Mouse (Mus musculus) kidney, postnatal 0 days (tissue): ENCODE measurements around the gene Eif4g3. TPM values are rescaled to one million over a fixed set of nuclear protein-coding genes. Genes with fewer than 3 reads are reported as not detected.

Source experiments
- ATAC-seq: fragments of 200-750 bp; cut with Nextera tagmentation; replicated peaks from 2 replicates; pipeline ENCODE4 v1.8.0; 2017; ENCODE audit warnings: low read depth, moderate number of reproducible peaks, moderate TSS enrichment, moderate library complexity; ENCODE audit not compliant: low FRiP score
- DNase-seq: peaks from one replicate; pipeline ENCODE4 v3.0.0-alpha.2; 2016; ENCODE audit warnings: low spot score
- H3K27ac ChIP-seq: fragments of 300-500 bp; sonication (generic); 2 replicates; pipeline ENCODE4 v1.5.1; 2014; ENCODE audit warnings: mild to moderate bottlenecking
- H3K27me3 ChIP-seq: fragments of 300-500 bp; sonication (generic); 2 replicates; pipeline ENCODE4 v1.6.1; 2014; ENCODE audit warnings: low read length, mixed read lengths; ENCODE audit not compliant: insufficient read depth
- H3K36me3 ChIP-seq: fragments of 300-500 bp; sonication (generic); 2 replicates; pipeline ENCODE4 v1.6.1; 2014; ENCODE audit warnings: low read length, mixed read lengths; ENCODE audit not compliant: insufficient read depth
- H3K4me1 ChIP-seq: fragments of 300-500 bp; sonication (generic); replicated peaks from 2 replicates; pipeline ENCODE4 v1.6.1; 2014; ENCODE audit warnings: antibody characterized with exemption, low read length, mixed read lengths; ENCODE audit not compliant: insufficient read depth
- H3K4me2 ChIP-seq: fragments of 300-500 bp; sonication (generic); 2 replicates; pipeline ENCODE4 v1.6.1; 2014; ENCODE audit warnings: mild to moderate bottlenecking, low read length, moderate library complexity, mixed read lengths
- H3K4me3 ChIP-seq: fragments of 300-500 bp; sonication (generic); replicated peaks from 2 replicates; pipeline ENCODE4 v1.5.1; 2014; ENCODE audit warnings: low read depth, low read length
- H3K9ac ChIP-seq: fragments of 300-500 bp; sonication (generic); 2 replicates; pipeline ENCODE4 v1.6.1; 2014; ENCODE audit warnings: low read depth, low read length
- H3K9me3 ChIP-seq: fragments of 300-500 bp; sonication (generic); replicated peaks from 2 replicates; pipeline ENCODE4 v1.6.1; 2016; ENCODE audit warnings: low read length, inconsistent platforms, mixed read lengths
- CTCF ChIP-seq: IDR thresholded peaks from 2 replicates; pipeline ENCODE4 v1.5.1; 2016; ENCODE audit warnings: antibody characterized with exemption, low read depth, mild to moderate bottlenecking, moderate library complexity
- WGBS: fragments of 180-500 bp; shearing (Covaris S2); extraction: QIAGEN DNeasy Blood & Tissue Kit; methylation state at CpG from one replicate; pipeline ENCODE4 v1.1.7; 2014; 5-methylcytosine and 5-hydroxymethylcytosine counted together
- polyA plus RNA-seq: library from polyadenylated mRNA; unstranded; fragments of >200 nt; fragmentation: Nextera tagmentation; extraction: Ambion mirVana; gene quantifications from 2 replicates; pipeline ENCODE4 v1.2.1, GENCODE M21; 2015

The Eif4g3 gene
- polyA plus RNA-seq, 1 experiment from 2014 or later = 26.6 TPM

GRCm38 (mm10) chr4:138077663-138078295 lies 85.0 kb downstream of the Eif4g3 start:
- ATAC-seq = no peak

GRCm38 (mm10) chr4:138079234-138079633 lies 86.4 kb downstream of the Eif4g3 start:
- H3K36me3 ChIP-seq = peaks cover 17% of the 10 kb centered on the region; the same call in 1 of the 2 replicates
- 99% methylated on average over 5 of the region's 5 CpGs for WGBS
- TF ChIP-seq CTCF = no peak
- no peaks in the 10 kb centered on the region for H3K4me1 ChIP-seq
- H3K4me2 ChIP-seq = no peak overlapping the region
- no peak overlapping the region for H3K9ac ChIP-seq
- H3K27ac ChIP-seq = no peak overlapping the region
- no peak for DNase-seq
- no peaks in the 10 kb centered on the region for H3K9me3 ChIP-seq
- no peak for ATAC-seq
- no peak overlapping the region for H3K4me3 ChIP-seq
- no peaks in the 10 kb centered on the region for H3K27me3 ChIP-seq

More at GRCm38 (mm10) chr4:138077663-138078295, 85.0 kb downstream of the Eif4g3 start:
- peak; percentile 65 for DNase-seq
- WGBS = 61% methylated on average over 3 of the region's 3 CpGs
- no peak for TF ChIP-seq CTCF
- H3K9me3 ChIP-seq = no peaks in the 10 kb centered on the region
- H3K4me1 ChIP-seq = no peaks in the 10 kb centered on the region
- H3K4me2 ChIP-seq = no peak overlapping the region
- no peaks in the 10 kb centered on the region for H3K27me3 ChIP-seq
- H3K36me3 ChIP-seq = peaks cover 10% of the 10 kb centered on the region; the same call in 1 of the 2 replicates
- H3K9ac ChIP-seq = no peak overlapping the region
- no peak overlapping the region for H3K4me3 ChIP-seq
- H3K27ac ChIP-seq = no peak overlapping the region

- ATAC-seq (no peak), DNase-seq (no peak)
- Histone ChIP-seq H3K4me2 (no peak overlapping the region), H3K27ac (no peak overlapping the region), H3K4me3 (no peak overlapping the region), H3K27me3 (no peaks in the 10 kb centered on the region), H3K9me3 (no peaks in the 10 kb centered on the region), H3K4me1 (no peaks in the 10 kb centered on the region), H3K36me3 (peaks cover 12% of the 10 kb centered on the region; the same call in 1 of the 2 replicates), H3K9ac (no peak overlapping the region)
- no peak for TF ChIP-seq CTCF
- WGBS = 87% methylated on average over 8 of the region's 8 CpGs
Observed at GRCm38 (mm10) chr4:138082466-138082865, 89.6 kb downstream of the Eif4g3 start.

- H3K9me3 ChIP-seq = no peaks in the 10 kb centered on the region
- H3K4me3 ChIP-seq = no peak overlapping the region
- 89% methylated on average over 8 of the region's 8 CpGs for WGBS
- TF ChIP-seq CTCF = no peak
- no peak overlapping the region for H3K27ac ChIP-seq
- ATAC-seq (no peak), DNase-seq (no peak)
- no peaks in the 10 kb centered on the region for H3K4me1 ChIP-seq
- no peak overlapping the region for H3K4me2 ChIP-seq
- no peak overlapping the region for H3K9ac ChIP-seq
- H3K27me3 ChIP-seq = no peaks in the 10 kb centered on the region
- peaks cover 15% of the 10 kb centered on the region; the same call in 1 of the 2 replicates for H3K36me3 ChIP-seq
Observed at GRCm38 (mm10) chr4:138084103-138084502, 91.3 kb downstream of the Eif4g3 start.

GRCm38 (mm10) chr4:138084851-138085573 lies 92.2 kb downstream of the Eif4g3 start:
- TF ChIP-seq CTCF = no peak
- Histone ChIP-seq H3K36me3 (peaks cover 15% of the 10 kb centered on the region; the same call in 1 of the 2 replicates), H3K27ac (no peak overlapping the region), H3K27me3 (no peaks in the 10 kb centered on the region), H3K9me3 (no peaks in the 10 kb centered on the region), H3K9ac (no peak overlapping the region), H3K4me2 (no peak overlapping the region), H3K4me3 (no peak overlapping the region), H3K4me1 (no peaks in the 10 kb centered on the region)
- ATAC-seq (no peak), DNase-seq (no peak)
- 75% methylated on average over 13 of the region's 13 CpGs for WGBS

GRCm38 (mm10) chr4:138086949-138087348 lies 94.1 kb downstream of the Eif4g3 start:
- WGBS = 88% methylated on average over 5 of the region's 5 CpGs
- DNase-seq (no peak), ATAC-seq (no peak)
- Histone ChIP-seq H3K4me1 (no peaks in the 10 kb centered on the region), H3K9me3 (no peaks in the 10 kb centered on the region), H3K27me3 (no peaks in the 10 kb centered on the region), H3K4me2 (no peak overlapping the region), H3K27ac (no peak overlapping the region), H3K4me3 (no peak overlapping the region), H3K9ac (no peak overlapping the region), H3K36me3 (peaks cover 15% of the 10 kb centered on the region; the same call in 1 of the 2 replicates)
- no peak for TF ChIP-seq CTCF
